Mouse (Mus musculus) naive thymus-derived CD4-positive, alpha-beta T cell, adult 5 months (primary cell): ENCODE results near the gene Mmgt2. TPM values are rescaled to one million over a fixed set of nuclear protein-coding genes. Genes with fewer than 3 reads are reported as not detected.

ENCODE experiments used
- polyA plus RNA-seq: library from polyadenylated mRNA; unstranded; fragments of 100-300 nt; shearing (Covaris generic); gene quantifications from one replicate; pipeline ENCODE4 v1.2.1, GENCODE M21; 2017

Gene Mmgt2
- polyA plus RNA-seq = 12.7 TPM

DNA sequence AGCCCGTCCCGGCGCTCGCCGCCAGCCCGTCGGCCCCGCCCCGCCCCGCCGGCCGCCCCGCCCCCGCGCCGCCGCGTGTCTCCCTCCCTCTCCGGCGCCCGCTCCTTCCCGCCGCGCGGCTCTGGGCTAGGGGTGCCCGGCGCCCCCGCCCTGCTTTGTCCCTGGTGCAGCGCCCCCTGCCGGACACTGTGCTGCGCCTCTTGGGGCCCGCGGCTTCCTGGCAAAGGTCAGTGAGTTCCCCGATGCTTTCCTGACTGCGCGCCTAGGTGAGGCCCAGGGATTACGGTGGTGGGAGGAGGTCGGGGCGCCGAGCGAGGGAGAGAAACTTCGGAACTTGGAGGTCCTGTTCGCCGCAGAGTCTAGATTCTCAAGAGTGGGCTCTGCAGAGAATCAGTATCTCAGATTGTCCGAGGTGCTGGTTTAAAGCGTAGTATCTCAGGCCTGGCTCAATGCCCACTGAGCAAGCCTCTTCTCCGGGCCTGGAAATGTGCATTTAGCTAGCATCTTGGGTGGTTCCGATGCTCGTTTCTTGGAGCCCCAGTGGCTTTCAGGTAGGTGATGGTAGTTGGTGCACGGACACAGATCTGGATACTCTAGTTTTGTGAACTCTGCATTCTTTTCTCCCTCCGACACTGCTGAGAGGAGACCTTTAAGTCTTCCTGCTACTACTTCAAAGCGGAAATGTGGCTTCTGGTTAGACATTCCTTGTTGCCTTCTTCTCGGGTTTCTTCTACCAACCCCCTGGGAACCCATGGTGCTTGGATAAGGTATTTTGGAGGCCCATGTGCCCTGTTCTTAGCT, at the start of gene Mmgt2:
Gene Mmgt2, plus strand, starts transcription at position 74 of the 801 bp plus-strand sequence.

DNA sequence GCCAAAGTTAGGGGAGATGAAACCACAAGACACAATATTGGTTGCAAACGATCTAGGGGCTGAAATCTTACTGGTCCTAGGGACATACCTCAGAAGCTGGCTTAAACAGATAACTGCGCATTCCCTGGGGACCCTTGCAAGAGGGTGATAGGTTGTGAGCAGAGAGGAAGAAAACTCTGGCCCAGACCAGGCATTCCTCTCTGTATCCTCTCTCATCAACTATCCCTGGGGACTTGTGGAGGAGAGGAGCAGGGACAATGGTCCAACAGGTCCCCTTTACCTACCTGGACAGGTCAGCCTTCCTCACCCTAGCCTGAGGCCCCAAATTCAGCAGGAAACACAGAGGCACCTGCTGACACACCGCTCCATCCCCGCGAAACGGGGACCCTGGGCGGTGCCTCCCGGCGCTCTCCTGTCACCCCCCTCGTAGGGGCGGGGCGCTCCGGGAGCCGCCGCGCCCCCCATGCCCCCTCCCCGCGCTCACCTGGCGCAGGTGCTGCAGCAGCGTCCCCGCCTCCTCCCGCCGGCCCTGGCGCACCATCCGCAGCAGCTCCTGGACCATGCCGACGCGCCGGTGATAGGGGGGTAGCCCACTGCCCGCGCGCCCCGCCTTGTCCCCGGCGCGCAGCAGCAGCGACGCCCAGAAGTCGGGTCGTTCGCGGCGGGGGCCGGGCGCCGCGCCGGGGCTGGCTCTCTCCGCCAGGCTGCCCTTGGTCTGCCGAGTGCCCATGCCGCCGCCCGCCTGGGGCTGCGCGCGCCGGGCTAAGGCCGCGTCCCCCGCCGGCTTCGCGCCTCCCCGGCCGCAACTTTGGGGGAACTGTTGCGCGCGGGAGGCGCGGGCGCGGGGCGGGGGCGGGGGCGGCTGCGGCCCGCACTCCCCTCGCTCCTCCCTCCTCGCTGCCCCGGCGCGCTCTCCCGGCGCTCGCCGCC, 538 bp upstream of the Mmgt2 start, which contains the start of gene Lrrc75a:
Gene Lrrc75a, minus strand, starts transcription at position 863 of the 930 bp plus-strand sequence.

Other genes with a start within 250 kb of the Mmgt2 start
- gene Pigl, start 190.2 kb upstream of the Mmgt2 start, polyA plus RNA-seq = 8.4 TPM
- 432 TPM for gene Ncor1, start 190.1 kb upstream of the Mmgt2 start, polyA plus RNA-seq
- 1.9 TPM for gene Cenpv, start 109.4 kb upstream of the Mmgt2 start, polyA plus RNA-seq
- gene Ubb, start 97.5 kb upstream of the Mmgt2 start, polyA plus RNA-seq = 2,504 TPM
- 38.1 TPM for gene Trpv2, start 74.2 kb upstream of the Mmgt2 start, polyA plus RNA-seq
- 2.7 TPM for gene Lrrc75a, start 141 bp upstream of the Mmgt2 start, polyA plus RNA-seq
- 20.1 TPM for gene Zfp287, start 83.2 kb downstream of the Mmgt2 start, polyA plus RNA-seq
- not detected for gene Gm10428, start 104.4 kb downstream of the Mmgt2 start, polyA plus RNA-seq
- 0.93 TPM for gene Zfp286, start 140.8 kb downstream of the Mmgt2 start, polyA plus RNA-seq
- 2.0 TPM for gene Trim16, start 171.6 kb downstream of the Mmgt2 start, polyA plus RNA-seq
- 3.5 TPM for gene Fbxw10, start 198.4 kb downstream of the Mmgt2 start, polyA plus RNA-seq
- gene Tvp23b, start 230.8 kb downstream of the Mmgt2 start, polyA plus RNA-seq = 29.3 TPM